Mouse (Mus musculus) myocyte (in vitro differentiated cells): ENCODE measurements at regions not wholly inside any gene's neighbourhood (a gene's known extent, or its start where the extent isn't known, plus 50 kb on each side); places are given as distances from the start of the nearest gene placed in this dataset.

ENCODE experiments used
- E2F4 ChIP-seq: IDR thresholded peaks from one replicate; pipeline ENCODE4 v1.6.1; 2011; ENCODE audit warnings: mild to moderate bottlenecking, control low read depth, moderate library complexity; ENCODE audit not compliant: insufficient read depth
- MAX ChIP-seq: IDR thresholded peaks from one replicate; pipeline ENCODE4 v1.6.1; 2011; ENCODE audit warnings: low read depth, mild to moderate bottlenecking, control low read depth
- MYOD1 ChIP-seq, 3 experiments: IDR thresholded peaks; one replicate each; pipeline ENCODE4 v1.6.1; 2011; ENCODE audit warnings: control low read depth in 2 of 3, low read depth in 2 of 3, mild to moderate bottlenecking in 2 of 3, moderate library complexity in 1 of 3; ENCODE audit not compliant: insufficient read length in 2 of 3, control insufficient read depth in 1 of 3
- MYOG ChIP-seq, 3 experiments: IDR thresholded peaks; one replicate each; pipeline ENCODE4 v1.6.1; 2011; ENCODE audit warnings: control low read depth in 2 of 3, low read depth in 2 of 3, mild to moderate bottlenecking in 2 of 3; ENCODE audit not compliant: insufficient read length in 2 of 3, control insufficient read depth in 1 of 3, insufficient read depth in 1 of 3
- POLR2A ChIP-seq: IDR thresholded peaks from one replicate; pipeline ENCODE4 v1.6.1; 2011; ENCODE audit warnings: low read depth, mild to moderate bottlenecking, control low read depth, moderate library complexity; ENCODE audit not compliant: insufficient read length
- POLR2AphosphoS2 ChIP-seq: IDR thresholded peaks from one replicate; pipeline ENCODE4 v1.6.1; 2011; ENCODE audit warnings: low read depth, control low read depth; ENCODE audit not compliant: insufficient read length
- REST ChIP-seq: IDR thresholded peaks from one replicate; pipeline ENCODE4 v1.6.1; 2011; ENCODE audit warnings: mild to moderate bottlenecking, control low read depth, moderate library complexity; ENCODE audit not compliant: insufficient read depth, insufficient read length
- TCF12 ChIP-seq: IDR thresholded peaks from one replicate; pipeline ENCODE4 v1.6.1; 2011; ENCODE audit warnings: mild to moderate bottlenecking, control low read depth; ENCODE audit not compliant: poor library complexity, insufficient read depth, severe bottlenecking
- USF1 ChIP-seq: IDR thresholded peaks from one replicate; pipeline ENCODE4 v1.6.1; 2011; ENCODE audit warnings: low read depth, mild to moderate bottlenecking, control low read depth, moderate library complexity

- no peak for TF ChIP-seq POLR2A
- TF ChIP-seq E2F4: no peak
- no peak for TF ChIP-seq MYOG (IDR thresholded peaks at IDR 0.05; ENCODE audit: control insufficient read depth in 1 of 3, insufficient read depth in 1 of 3, insufficient read length in 2 of 3, low read depth in 2 of 3)
- TF ChIP-seq USF1: no peak
- TF ChIP-seq MYOD1 (IDR thresholded peaks at IDR 0.05; ENCODE audit: control insufficient read depth in 1 of 3, insufficient read length in 2 of 3, low read depth in 2 of 3): no peak
- no peak for TF ChIP-seq POLR2AphosphoS2
- no peak for TF ChIP-seq MAX
- TF ChIP-seq TCF12: no peak
- TF ChIP-seq REST: no peak
Observed at GRCm38 (mm10) chr13:72100741-72101140, 137.2 kb upstream of the Irx1 start.
